ENCODE assay signal across 11 mouse cellular contexts in the genomic region with DNA sequence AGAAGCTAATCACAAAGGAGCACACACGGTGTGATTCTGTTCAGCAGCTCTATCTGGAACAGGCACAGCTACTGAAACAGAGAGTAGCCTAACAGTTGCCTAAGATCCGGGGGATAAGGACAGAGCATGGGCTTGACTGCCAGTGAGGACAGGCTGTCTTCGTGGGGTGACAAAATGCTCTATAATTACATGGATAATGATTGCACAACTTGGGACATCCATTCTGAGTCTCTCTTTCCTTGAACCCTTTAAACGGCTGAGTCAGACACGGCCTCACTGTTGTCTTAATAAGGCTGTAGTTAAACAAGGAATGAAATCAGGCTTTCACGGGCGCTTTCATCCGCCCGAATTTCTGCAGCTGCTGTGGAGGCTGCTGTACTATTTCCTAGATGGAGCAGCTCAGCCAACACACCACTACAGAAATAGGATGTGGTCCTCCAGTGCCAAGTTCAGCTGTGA. TPM values are rescaled to one million over a fixed set of nuclear protein-coding genes. Genes with fewer than 3 reads are reported as not detected.
A peak's percentile ranks its signal among the peaks of the same experiment; 100 is the strongest.
DNase-seq lines count a peak whose midpoint lies in the region; ATAC-seq lines count a peak whose summit lies in the region.
"Had no signal": no experiment of that assay in that cellular context is flagged by ENCODE, and none has a peak within 500 bp of the region (broad histone marks: within the 10 kb centered on the region; RNA-seq: fewer than 3 reads in every experiment).

No protein-coding gene starts in this region.

- H3K4me2 ChIP-seq in intestine, embryonic 15.5 days (replicated peaks): no peak overlapping the region

- H3K9me3 ChIP-seq in intestine, embryonic 15.5 days: no peaks in the 10 kb centered on the region

- no peaks in the 10 kb centered on the region for H3K36me3 ChIP-seq in intestine, embryonic 15.5 days

- intact Hi-C loops in heart, postnatal 14 days (cut with DNase I): no loop called here

- 61% methylated on average over 9 of the region's 9 CpGs for WGBS in intestine, embryonic 15.5 days

- H3K27me3 ChIP-seq in intestine, embryonic 15.5 days (replicated peaks): no peaks in the 10 kb centered on the region

- H3K27ac ChIP-seq in intestine, embryonic 15.5 days: no peak overlapping the region

- peak; percentile 43 for ATAC-seq in intestine, embryonic 15.5 days

- H3K4me3 ChIP-seq in intestine, embryonic 15.5 days (replicated peaks): no peak overlapping the region
- H3K4me3 ChIP-seq: erythroblast, embryonic 14.5 days had no signal

- DNase-seq in layer of hippocampus, adult 18-20 months (ENCODE audit: low spot score in 2 of 2): peak; percentile 4 to 38
- DNase-seq in layer of hippocampus, postnatal 25 days (ENCODE audit: extremely low spot score in 1 of 2, low spot score in 1 of 2): no peak
- DNase-seq in adrenal gland, adult 8-10 months: peak; percentile 44
- peak; percentile 28 to 43 for DNase-seq in right cerebral cortex, postnatal 10 days (ENCODE audit: low spot score in 2 of 2)
- no peak for DNase-seq in kidney, postnatal 4 days
- DNase-seq in natural killer cell, adult 2 months (ENCODE audit: low spot score in 2 of 2): no peak
- no peak for DNase-seq in heart, postnatal 14 days
- DNase-seq: kidney, postnatal 10 days; thymus, adult 2 months had no signal

- no peaks in the 10 kb centered on the region for H3K4me1 ChIP-seq in intestine, embryonic 15.5 days (replicated peaks)

- no peak overlapping the region for H3K9ac ChIP-seq in intestine, embryonic 15.5 days

RNA-seq across cellular contexts. Expression of gene Egln3, which starts 48.3 kb away (rescaled TPM):
- 1 to 10 TPM; 5.5 TPM for total RNA-seq in layer of hippocampus, adult 18-20 months (2021)
- total RNA-seq in layer of hippocampus, postnatal 25 days (2021): 1 to 10 TPM; 5.3 to 5.8 TPM
- 1 to 10 TPM; 3.6 to 8.9 (median 5.1) TPM for total RNA-seq in adrenal gland, adult 8-10 months (2022)
- polyA plus RNA-seq in intestine, embryonic 15.5 days (2015; fragmentation: Nextera tagmentation; extraction: Ambion mirVana): 54.2 and 57.9 TPM in 2 replicates
- total RNA-seq in heart, postnatal 14 days (2021): 10 to 100 TPM; 65.7 to 75.7 TPM
- polyA plus RNA-seq: erythroblast, embryonic 14.5 days had no signal

Comparison
In these comparisons a context has a peak if more than half of its experiments do, and no peak if none do; other contexts are left out.
1. DNase-seq: peak in layer of hippocampus, adult 18-20 months (2 of 2), adrenal gland, adult 8-10 months (single experiment) and right cerebral cortex, postnatal 10 days (2 of 2); none in layer of hippocampus, postnatal 25 days (0 of 2), kidney, postnatal 4 days (0 of 2), natural killer cell, adult 2 months (0 of 2) and heart, postnatal 14 days (0 of 2).
2. RNA of gene Egln3, which starts 48.3 kb away (total RNA-seq): 65.7 to 75.7 TPM in heart, postnatal 14 days; 3.6 to 8.9 TPM in adrenal gland, adult 8-10 months, 5.3 to 5.8 TPM in layer of hippocampus, postnatal 25 days and 5.5 TPM in layer of hippocampus, adult 18-20 months; every median in the first group is over 4 times any median in the second.